Mouse (Mus musculus) hindbrain, embryonic 15.5 days (tissue): ENCODE measurements around the gene Gtf2a1. TPM values are rescaled to one million over a fixed set of nuclear protein-coding genes. Genes with fewer than 3 reads are reported as not detected.
"Not testable (repeated sequence)": the region's sequence is repeated elsewhere in the genome, so short reads cannot be mapped to it uniquely, and the experiment has no call there.

ENCODE experiments used
- ATAC-seq: fragments of 200-750 bp; cut with Nextera tagmentation; 2 replicates; pipeline ENCODE4 v1.8.0; 2017; ENCODE audit warnings: low read depth, moderate number of reproducible peaks, moderate TSS enrichment; ENCODE audit not compliant: low FRiP score
- H3K27ac ChIP-seq: fragments of 300-500 bp; sonication (generic); replicated peaks from 2 replicates; pipeline ENCODE4 v1.5.1; 2015; ENCODE audit warnings: mild to moderate bottlenecking, inconsistent platforms
- H3K27me3 ChIP-seq: fragments of 300-500 bp; sonication (generic); 2 replicates; pipeline ENCODE4 v1.6.1; 2015; ENCODE audit warnings: control low read depth, inconsistent platforms
- H3K36me3 ChIP-seq: fragments of 300-500 bp; sonication (generic); 2 replicates; pipeline ENCODE4 v1.6.1; 2015; ENCODE audit warnings: control low read depth, inconsistent platforms
- H3K4me1 ChIP-seq: fragments of 300-500 bp; sonication (generic); replicated peaks from 2 replicates; pipeline ENCODE4 v1.6.1; 2015; ENCODE audit warnings: control low read depth, inconsistent platforms
- H3K4me2 ChIP-seq: fragments of 300-500 bp; sonication (generic); 2 replicates; pipeline ENCODE4 v1.6.1; 2015; ENCODE audit warnings: moderate library complexity, mild to moderate bottlenecking, inconsistent platforms
- H3K4me3 ChIP-seq: fragments of 300-500 bp; sonication (generic); 2 replicates; pipeline ENCODE4 v1.5.1; 2015; ENCODE audit warnings: mild to moderate bottlenecking, inconsistent platforms
- H3K9ac ChIP-seq: fragments of 300-500 bp; sonication (generic); 2 replicates; pipeline ENCODE4 v1.6.1; 2015; ENCODE audit warnings: inconsistent platforms
- H3K9me3 ChIP-seq: fragments of 300-500 bp; sonication (generic); 2 replicates; pipeline ENCODE4 v1.6.1; 2016; ENCODE audit warnings: control low read depth, inconsistent platforms
- WGBS: fragments of 180-500 bp; shearing (Covaris S2); methylation state at CpG from one replicate; pipeline ENCODE4 v1.1.7; 2015; 5-methylcytosine and 5-hydroxymethylcytosine counted together
- polyA plus RNA-seq: library from polyadenylated mRNA; unstranded; fragments of >200 nt; fragmentation: Nextera tagmentation; extraction: Ambion mirVana; gene quantifications from 2 replicates; pipeline ENCODE4 v1.2.1, GENCODE M21; 2015

Gtf2a1 gene
- polyA plus RNA-seq, 1 experiment from 2014 or later, result 55.2 TPM

- ATAC-seq, result no peak
- WGBS, result 94% methylated on average over 2 of the region's 2 CpGs
Measured at GRCm38 (mm10) chr12:91571708-91572107, 18.6 kb downstream of the Gtf2a1 start.

GRCm38 (mm10) chr12:91569255-91569654 lies 21.0 kb downstream of the Gtf2a1 start:
- Histone ChIP-seq H3K4me2 (no peak overlapping the region), H3K9me3 (no peaks in the 10 kb centered on the region), H3K4me3 (no peak overlapping the region), H3K27me3 (no peaks in the 10 kb centered on the region), H3K9ac (no peak overlapping the region), H3K27ac (no peak overlapping the region), H3K36me3 (peaks cover 67% of the 10 kb centered on the region), H3K4me1 (no peaks in the 10 kb centered on the region)
- no peak for ATAC-seq
- WGBS, result 94% methylated on average over 3 of the region's 3 CpGs

More at GRCm38 (mm10) chr12:91571708-91572107, 18.6 kb downstream of the Gtf2a1 start:
- H3K27me3 ChIP-seq, result no peaks in the 10 kb centered on the region
- H3K4me1 ChIP-seq, result no peaks in the 10 kb centered on the region
- H3K9me3 ChIP-seq, result no peaks in the 10 kb centered on the region
- no peak overlapping the region for H3K4me2 ChIP-seq
- no peak overlapping the region for H3K27ac ChIP-seq
- no peak overlapping the region for H3K9ac ChIP-seq
- H3K36me3 ChIP-seq, result peaks cover 67% of the 10 kb centered on the region
- H3K4me3 ChIP-seq, result no peak overlapping the region

GRCm38 (mm10) chr12:91567145-91567544 lies 23.1 kb downstream of the Gtf2a1 start:
- WGBS, result 89% methylated on average over 4 of the region's 4 CpGs
- no peaks in the 10 kb centered on the region for H3K27me3 ChIP-seq
- no peak overlapping the region for H3K9ac ChIP-seq
- H3K4me3 ChIP-seq, result no peak overlapping the region
- H3K4me1 ChIP-seq, result no peaks in the 10 kb centered on the region
- no peaks in the 10 kb centered on the region for H3K9me3 ChIP-seq
- ATAC-seq, result no peak
- no peak overlapping the region for H3K4me2 ChIP-seq
- peaks cover 63% of the 10 kb centered on the region for H3K36me3 ChIP-seq
- H3K27ac ChIP-seq, result no peak overlapping the region

GRCm38 (mm10) chr12:91558152-91558551 lies 32.1 kb downstream of the Gtf2a1 start:
- ATAC-seq, result not testable (repeated sequence)

GRCm38 (mm10) chr12:91557358-91558005 lies 32.8 kb downstream of the Gtf2a1 start:
- not testable (repeated sequence) for H3K4me3 ChIP-seq, H3K4me1 ChIP-seq, H3K27me3 ChIP-seq, H3K9ac ChIP-seq, H3K4me2 ChIP-seq, ATAC-seq, H3K27ac ChIP-seq, H3K9me3 ChIP-seq
- H3K36me3 ChIP-seq, result peaks cover 16% of the 10 kb centered on the region
- 85% methylated on average over 8 of the region's 8 CpGs for WGBS

More at GRCm38 (mm10) chr12:91558152-91558551, 32.1 kb downstream of the Gtf2a1 start:
- not testable (repeated sequence) for H3K4me3 ChIP-seq, H3K27me3 ChIP-seq, H3K9me3 ChIP-seq, H3K9ac ChIP-seq, H3K4me1 ChIP-seq, H3K4me2 ChIP-seq, H3K27ac ChIP-seq
- 65% methylated on average over 4 of the region's 4 CpGs for WGBS
- H3K36me3 ChIP-seq, result peaks cover 22% of the 10 kb centered on the region

GRCm38 (mm10) chr12:91551773-91552526 lies 38.3 kb downstream of the Gtf2a1 start:
- no peak overlapping the region for H3K27ac ChIP-seq
- WGBS, result 30% methylated on average over 19 of the region's 19 CpGs

GRCm38 (mm10) chr12:91549471-91549870 lies 40.8 kb downstream of the Gtf2a1 start:
- WGBS, result 61% methylated on average over 9 of the region's 9 CpGs
- 0 out of 2 replicates have a peak, but pooled peaks cover 2% of the 10 kb centered on the region for H3K36me3 ChIP-seq
- no peak for ATAC-seq
- no peak overlapping the region for H3K27ac ChIP-seq
- no peaks in the 10 kb centered on the region for H3K27me3 ChIP-seq
- H3K4me3 ChIP-seq, result no peak overlapping the region
- no peak overlapping the region for H3K9ac ChIP-seq
- H3K4me1 ChIP-seq, result peaks cover 9% of the 10 kb centered on the region; the same call in 1 of the 2 replicates
- H3K4me2 ChIP-seq, result no peak overlapping the region
- H3K9me3 ChIP-seq, result no peaks in the 10 kb centered on the region

More at GRCm38 (mm10) chr12:91551773-91552526, 38.3 kb downstream of the Gtf2a1 start:
- peak; percentile 89 for ATAC-seq
- Histone ChIP-seq H3K9me3 (no peaks in the 10 kb centered on the region), H3K4me2 (peak overlapping the region; percentile 30), H3K4me1 (peaks cover 9% of the 10 kb centered on the region; the same call in 1 of the 2 replicates), H3K9ac (no peak overlapping the region), H3K36me3 (peaks cover 5% of the 10 kb centered on the region; the same call in 1 of the 2 replicates), H3K27me3 (no peaks in the 10 kb centered on the region), H3K4me3 (no peak overlapping the region)

- no peaks in the 10 kb centered on the region for H3K27me3 ChIP-seq
- no peaks in the 10 kb centered on the region for H3K4me1 ChIP-seq
- no peak overlapping the region for H3K9ac ChIP-seq
- no peak for ATAC-seq
- 90% methylated on average over 7 of the region's 7 CpGs for WGBS
- no peak overlapping the region for H3K4me2 ChIP-seq
- H3K36me3 ChIP-seq, result no peaks in the 10 kb centered on the region
- no peaks in the 10 kb centered on the region for H3K9me3 ChIP-seq
- no peak overlapping the region for H3K27ac ChIP-seq
- H3K4me3 ChIP-seq, result no peak overlapping the region
Measured at GRCm38 (mm10) chr12:91540202-91540601, 50.1 kb downstream of the Gtf2a1 start.

GRCm38 (mm10) chr12:91534514-91534913 lies 55.8 kb downstream of the Gtf2a1 start:
- 92% methylated on average over 6 of the region's 6 CpGs for WGBS
- no peaks in the 10 kb centered on the region for H3K9me3 ChIP-seq
- no peak overlapping the region for H3K4me3 ChIP-seq
- no peaks in the 10 kb centered on the region for H3K27me3 ChIP-seq
- no peak overlapping the region for H3K4me2 ChIP-seq
- H3K36me3 ChIP-seq, result no peaks in the 10 kb centered on the region
- H3K27ac ChIP-seq, result no peak overlapping the region
- ATAC-seq, result no peak
- H3K4me1 ChIP-seq, result no peaks in the 10 kb centered on the region
- H3K9ac ChIP-seq, result no peak overlapping the region

GRCm38 (mm10) chr12:91523626-91524025 lies 66.7 kb downstream of the Gtf2a1 start:
- ATAC-seq, result no peak
- Histone ChIP-seq H3K9me3 (no peaks in the 10 kb centered on the region), H3K27me3 (no peaks in the 10 kb centered on the region), H3K4me2 (no peak overlapping the region), H3K4me3 (no peak overlapping the region), H3K36me3 (no peaks in the 10 kb centered on the region), H3K27ac (no peak overlapping the region), H3K9ac (no peak overlapping the region), H3K4me1 (no peaks in the 10 kb centered on the region)
- WGBS, result 79% methylated on average over 3 of the region's 3 CpGs

GRCm38 (mm10) chr12:91517808-91518207 lies 72.5 kb downstream of the Gtf2a1 start:
- ATAC-seq, result no peak
- H3K4me2 ChIP-seq, result no peak overlapping the region
- no peaks in the 10 kb centered on the region for H3K9me3 ChIP-seq
- H3K27ac ChIP-seq, result no peak overlapping the region
- WGBS, result 66% methylated on average over 3 of the region's 3 CpGs
- no peaks in the 10 kb centered on the region for H3K36me3 ChIP-seq
- H3K9ac ChIP-seq, result no peak overlapping the region
- no peaks in the 10 kb centered on the region for H3K4me1 ChIP-seq
- no peak overlapping the region for H3K4me3 ChIP-seq
- no peaks in the 10 kb centered on the region for H3K27me3 ChIP-seq

- Histone ChIP-seq H3K9me3 (no peaks in the 10 kb centered on the region), H3K27me3 (no peaks in the 10 kb centered on the region), H3K4me2 (no peak overlapping the region), H3K27ac (no peak overlapping the region), H3K36me3 (no peaks in the 10 kb centered on the region), H3K4me3 (no peak overlapping the region), H3K4me1 (no peaks in the 10 kb centered on the region), H3K9ac (no peak overlapping the region)
- WGBS, result 69% methylated on average over 6 of the region's 6 CpGs
- no peak for ATAC-seq
Measured at GRCm38 (mm10) chr12:91513980-91514379, 76.3 kb downstream of the Gtf2a1 start.
